16 mouse cellular contexts compared by ENCODE assay signal in the genomic region with DNA sequence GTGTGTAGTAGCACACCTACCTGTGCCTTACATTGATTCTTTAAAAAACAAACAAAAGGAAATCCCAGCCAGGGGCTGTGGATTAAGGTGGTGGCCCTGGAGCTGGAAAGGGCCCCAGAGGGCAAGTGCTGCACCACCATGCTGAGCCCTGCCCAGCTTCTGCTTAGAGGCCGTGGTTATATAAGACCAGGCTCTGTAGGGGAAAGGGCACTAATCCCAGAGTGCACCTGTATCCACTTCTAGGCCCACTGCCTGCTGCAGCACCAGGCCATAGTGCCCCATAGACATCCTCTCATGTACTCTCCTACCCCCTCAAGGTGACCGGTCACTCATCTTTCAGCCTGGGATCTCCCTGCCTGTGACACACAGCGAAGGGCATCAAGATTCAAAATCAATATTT. TPM values are rescaled to one million over a fixed set of nuclear protein-coding genes. Genes with fewer than 3 reads are reported as not detected.
A peak's percentile ranks its signal among the peaks of the same experiment; 100 is the strongest.
DNase-seq lines count a peak whose midpoint lies in the region; ATAC-seq and TF ChIP-seq lines count a peak whose summit lies in the region.
"Had no signal": no experiment of that assay in that cellular context is flagged by ENCODE, and none has a peak within 500 bp of the region (broad histone marks: within the 10 kb centered on the region; RNA-seq: fewer than 3 reads in every experiment).

No protein-coding gene starts in this region.

- peak overlapping the region; percentile 90 for H3K4me2 ChIP-seq in heart, embryonic 16.5 days (ENCODE audit: low read depth, low read length)
- H3K4me2 ChIP-seq in liver, embryonic 13.5 days, result 0 out of 2 replicates have a peak overlapping the region, but pooled peaks have one; percentile 90
- no peak overlapping the region for H3K4me2 ChIP-seq in lung, postnatal 0 days (replicated peaks; ENCODE audit: low read depth, low read length)
- H3K4me2 ChIP-seq: embryonic facial prominence, embryonic 13.5 days; limb, embryonic 12.5 days; neural tube, embryonic 12.5 days had no signal

- ATAC-seq in heart, embryonic 16.5 days (replicated peaks; ENCODE audit: extremely low read depth, insufficient read depth, low FRiP score), result no peak
- ATAC-seq in liver, embryonic 13.5 days (ENCODE audit: low read depth), result no peak
- ATAC-seq in megakaryocyte-erythroid progenitor cell, adult 5-6 weeks (replicated peaks; ENCODE audit: low FRiP score, low TSS enrichment, poor library complexity, severe bottlenecking), result no peak
- ATAC-seq in lung, postnatal 0 days, result no peak

- H3K4me1 ChIP-seq in heart, embryonic 16.5 days (ENCODE audit: control insufficient read depth, insufficient read depth, low read length), result peaks cover 20% of the 10 kb centered on the region
- H3K4me1 ChIP-seq in liver, embryonic 13.5 days (replicated peaks), result peaks cover 50% of the 10 kb centered on the region
- no peaks in the 10 kb centered on the region; the same call in 1 of the 2 replicates for H3K4me1 ChIP-seq in lung, postnatal 0 days (ENCODE audit: insufficient read depth, low read depth, low read length)

- WGBS in heart, embryonic 16.5 days, result 91% methylated on average over 3 of the region's 3 CpGs
- 86% methylated on average over 3 of the region's 3 CpGs for WGBS in liver, embryonic 13.5 days (ENCODE audit: insufficient replicate concordance)
- 84% methylated on average over 3 of the region's 3 CpGs for WGBS in lung, postnatal 0 days

- peak overlapping the region; percentile 99 for H3K27ac ChIP-seq in gastrocnemius, adult 2 months
- H3K27ac ChIP-seq in heart, embryonic 16.5 days (ENCODE audit: low read length), result no peak overlapping the region
- H3K27ac ChIP-seq in liver, embryonic 13.5 days, result no peak overlapping the region
- H3K27ac ChIP-seq in lung, postnatal 0 days (ENCODE audit: low read length), result no peak overlapping the region
- H3K27ac ChIP-seq: embryonic facial prominence, embryonic 13.5 days; hindbrain, embryonic 10.5 days; limb, embryonic 12.5 days; neural tube, embryonic 12.5 days had no signal

- intact Hi-C loops in gastrocnemius, adult 2 months (cut with DNase I), result loop anchor here (5.0 kb wide), 1 partner anchor 34 kb away; the partner anchor contains the start of gene Stub1

- no peak for DNase-seq in gastrocnemius, adult 2 months
- DNase-seq in gastrocnemius, postnatal 4 days (ENCODE audit: low spot score in 2 of 2), result no peak
- peak; percentile 65 to 78 for DNase-seq in kidney, adult 8-10 months
- no peak for DNase-seq in kidney, adult 18-20 months
- DNase-seq in liver, embryonic 13.5 days, result no peak
- DNase-seq in lung, postnatal 0 days (ENCODE audit: low spot score), result no peak
- DNase-seq: lung, postnatal 14 days; midbrain, embryonic 14.5 days; retina, postnatal 1 day had no signal

- H3K4me3 ChIP-seq in gastrocnemius, adult 2 months, result peak overlapping the region; percentile 85
- H3K4me3 ChIP-seq in heart, embryonic 16.5 days (ENCODE audit: low read length), result peak overlapping the region; percentile 94
- no peak overlapping the region for H3K4me3 ChIP-seq in liver, embryonic 13.5 days (replicated peaks)
- no peak overlapping the region for H3K4me3 ChIP-seq in lung, postnatal 0 days (ENCODE audit: low read depth, low read length)
- H3K4me3 ChIP-seq: embryonic facial prominence, embryonic 13.5 days; hindbrain, embryonic 10.5 days; limb, embryonic 12.5 days; neural tube, embryonic 12.5 days had no signal

- no peaks in the 10 kb centered on the region for H3K9me3 ChIP-seq in heart, embryonic 16.5 days (replicated peaks; ENCODE audit: control insufficient read depth, low read length)
- H3K9me3 ChIP-seq in liver, embryonic 13.5 days (replicated peaks), result no peaks in the 10 kb centered on the region
- H3K9me3 ChIP-seq in lung, postnatal 0 days (ENCODE audit: low read length), result no peaks in the 10 kb centered on the region
- H3K9me3 ChIP-seq: embryonic facial prominence, embryonic 13.5 days; G1E; hindbrain, embryonic 10.5 days; limb, embryonic 12.5 days; neural tube, embryonic 12.5 days had no signal

- TF ChIP-seq EP300 in lung, postnatal 0 days (IDR thresholded peaks at IDR 0.05), result no peak

- peak overlapping the region; percentile 36; the same call in 1 of the 2 replicates for H3K9ac ChIP-seq in heart, embryonic 16.5 days (ENCODE audit: low read length)
- peak overlapping the region; percentile 33; the same call in 1 of the 2 replicates for H3K9ac ChIP-seq in liver, embryonic 13.5 days
- no peak overlapping the region for H3K9ac ChIP-seq in lung, postnatal 0 days (replicated peaks; ENCODE audit: low read depth)
- H3K9ac ChIP-seq: embryonic facial prominence, embryonic 13.5 days; limb, embryonic 12.5 days; neural tube, embryonic 12.5 days had no signal

- TF ChIP-seq CTCF in gastrocnemius, adult 2 months (IDR thresholded peaks at IDR 0.05), result no peak
- no peak for TF ChIP-seq CTCF in lung, postnatal 0 days (IDR thresholded peaks at IDR 0.05)

- no peaks in the 10 kb centered on the region for H3K36me3 ChIP-seq in heart, embryonic 16.5 days (ENCODE audit: control insufficient read depth, insufficient read depth)
- peaks cover 25% of the 10 kb centered on the region for H3K36me3 ChIP-seq in liver, embryonic 13.5 days
- H3K36me3 ChIP-seq in lung, postnatal 0 days (ENCODE audit: insufficient read depth, low read length), result no peaks in the 10 kb centered on the region
- H3K36me3 ChIP-seq: embryonic facial prominence, embryonic 13.5 days; hindbrain, embryonic 10.5 days; limb, embryonic 12.5 days; neural tube, embryonic 12.5 days had no signal

- no peaks in the 10 kb centered on the region for H3K27me3 ChIP-seq in heart, embryonic 16.5 days (ENCODE audit: control insufficient read depth, insufficient read depth, low read length)
- no peaks in the 10 kb centered on the region for H3K27me3 ChIP-seq in liver, embryonic 13.5 days
- H3K27me3 ChIP-seq in lung, postnatal 0 days (replicated peaks; ENCODE audit: insufficient read depth, low read length), result no peaks in the 10 kb centered on the region
- H3K27me3 ChIP-seq: embryonic facial prominence, embryonic 13.5 days; limb, embryonic 12.5 days; neural tube, embryonic 12.5 days had no signal

RNA-seq across cellular contexts. Expression of gene Mcrip2, which starts 2.4 kb away (rescaled TPM):
- total RNA-seq in gastrocnemius, adult 2 months (2021), result 100 to 1,000 TPM in 1 of 2 experiments, 10 to 100 TPM in 1; 85.3 to 117 TPM
- 10 to 100 TPM; 46.1 to 48.6 TPM for total RNA-seq in gastrocnemius, postnatal 4 days (2021)
- 225 and 234 TPM in 2 replicates for polyA plus RNA-seq in heart, embryonic 16.5 days (2015; fragmentation: Nextera tagmentation; extraction: Ambion mirVana)
- polyA plus RNA-seq in liver, embryonic 13.5 days (2015; fragmentation: Nextera tagmentation; extraction: Ambion mirVana), result 62.1 and 66.2 TPM in 2 replicates
- 87.4 and 109 TPM in 2 replicates for total RNA-seq in megakaryocyte-erythroid progenitor cell, adult 5-6 weeks (2014; fragmentation: Nextera tagmentation)
- 35.6 and 40.8 TPM in 2 replicates for total RNA-seq in megakaryocyte-erythroid progenitor cell, adult 5-6 weeks (2017)
- 16.5 and 19.5 TPM in 2 replicates for polyA plus RNA-seq in lung, postnatal 0 days (2015; fragmentation: Nextera tagmentation; extraction: Ambion mirVana)

RNA-seq across cellular contexts. Expression of gene Wdr90, which starts 4.9 kb away (rescaled TPM):
- total RNA-seq in gastrocnemius, adult 2 months (2021), result 1 to 10 TPM in 1 of 2 experiments, under 1 TPM in 1; 0.66 to 1.0 TPM
- 10 to 100 TPM; 11.7 to 12.0 TPM for total RNA-seq in gastrocnemius, postnatal 4 days (2021)
- 13.1 and 15.0 TPM in 2 replicates for polyA plus RNA-seq in heart, embryonic 16.5 days (2015; fragmentation: Nextera tagmentation; extraction: Ambion mirVana)
- 10.2 and 12.5 TPM in 2 replicates for polyA plus RNA-seq in liver, embryonic 13.5 days (2015; fragmentation: Nextera tagmentation; extraction: Ambion mirVana)
- total RNA-seq in megakaryocyte-erythroid progenitor cell, adult 5-6 weeks (2014; fragmentation: Nextera tagmentation), result 43.3 and 47.4 TPM in 2 replicates
- 4.6 and 10.0 TPM in 2 replicates for total RNA-seq in megakaryocyte-erythroid progenitor cell, adult 5-6 weeks (2017)
- polyA plus RNA-seq in lung, postnatal 0 days (2015; fragmentation: Nextera tagmentation; extraction: Ambion mirVana), result 5.6 and 5.8 TPM in 2 replicates

RNA-seq across cellular contexts. Expression of gene Mettl26, which starts 8.7 kb away (rescaled TPM):
- 10 to 100 TPM; 27.7 to 33.7 TPM for total RNA-seq in gastrocnemius, adult 2 months (2021)
- total RNA-seq in gastrocnemius, postnatal 4 days (2021), result 10 to 100 TPM; 20.0 to 21.3 TPM
- 35.1 and 37.1 TPM in 2 replicates for polyA plus RNA-seq in heart, embryonic 16.5 days (2015; fragmentation: Nextera tagmentation; extraction: Ambion mirVana)
- 43.9 and 46.9 TPM in 2 replicates for polyA plus RNA-seq in liver, embryonic 13.5 days (2015; fragmentation: Nextera tagmentation; extraction: Ambion mirVana)
- total RNA-seq in megakaryocyte-erythroid progenitor cell, adult 5-6 weeks (2014; fragmentation: Nextera tagmentation), result 26.3 and 37.6 TPM in 2 replicates
- total RNA-seq in megakaryocyte-erythroid progenitor cell, adult 5-6 weeks (2017), result 9.3 and 19.8 TPM in 2 replicates
- polyA plus RNA-seq in lung, postnatal 0 days (2015; fragmentation: Nextera tagmentation; extraction: Ambion mirVana), result 48.7 and 50.7 TPM in 2 replicates

RNA-seq across cellular contexts. Expression of gene Wfikkn1, which starts 14.5 kb away (rescaled TPM):
- under 1 TPM; 0.26 to 0.75 TPM for total RNA-seq in gastrocnemius, adult 2 months (2021)
- total RNA-seq in gastrocnemius, postnatal 4 days (2021), result 1 to 10 TPM in 1 of 2 experiments, under 1 TPM in 1; 0.88 to 1.4 TPM
- 0.30 and 0.41 TPM in 2 replicates for polyA plus RNA-seq in heart, embryonic 16.5 days (2015; fragmentation: Nextera tagmentation; extraction: Ambion mirVana)
- polyA plus RNA-seq in liver, embryonic 13.5 days (2015; fragmentation: Nextera tagmentation; extraction: Ambion mirVana), result 0.65 and 1.00 TPM in 2 replicates
- total RNA-seq in megakaryocyte-erythroid progenitor cell, adult 5-6 weeks (2014; fragmentation: Nextera tagmentation), result 0.87 TPM in 1 of 2 replicates, not detected in the other
- 0.19 and 1.4 TPM in 2 replicates for total RNA-seq in megakaryocyte-erythroid progenitor cell, adult 5-6 weeks (2017)
- polyA plus RNA-seq in lung, postnatal 0 days (2015; fragmentation: Nextera tagmentation; extraction: Ambion mirVana), result 0.24 and 0.26 TPM in 2 replicates

RNA-seq across cellular contexts. Expression of gene Rhot2, which starts 21.5 kb away (rescaled TPM):
- 10 to 100 TPM; 58.1 to 89.3 TPM for total RNA-seq in gastrocnemius, adult 2 months (2021)
- 10 to 100 TPM; 34.9 to 41.5 TPM for total RNA-seq in gastrocnemius, postnatal 4 days (2021)
- polyA plus RNA-seq in heart, embryonic 16.5 days (2015; fragmentation: Nextera tagmentation; extraction: Ambion mirVana), result 31.6 and 32.7 TPM in 2 replicates
- polyA plus RNA-seq in liver, embryonic 13.5 days (2015; fragmentation: Nextera tagmentation; extraction: Ambion mirVana), result 12.8 and 13.5 TPM in 2 replicates
- total RNA-seq in megakaryocyte-erythroid progenitor cell, adult 5-6 weeks (2014; fragmentation: Nextera tagmentation), result 51.2 and 54.8 TPM in 2 replicates
- total RNA-seq in megakaryocyte-erythroid progenitor cell, adult 5-6 weeks (2017), result 21.3 and 27.4 TPM in 2 replicates
- polyA plus RNA-seq in lung, postnatal 0 days (2015; fragmentation: Nextera tagmentation; extraction: Ambion mirVana), result 9.9 and 10.3 TPM in 2 replicates

Comparison
In these comparisons a context has a peak if more than half of its experiments do, and no peak if none do; other contexts are left out.
1. DNase-seq: peak in kidney, adult 8-10 months (2 of 2); none in gastrocnemius, adult 2 months (single experiment), gastrocnemius, postnatal 4 days (0 of 2), kidney, adult 18-20 months (single experiment), liver, embryonic 13.5 days (single experiment) and lung, postnatal 0 days (single experiment).
2. H3K4me3 ChIP-seq: peak in gastrocnemius, adult 2 months (single experiment) and heart, embryonic 16.5 days (single experiment); none in liver, embryonic 13.5 days (single experiment) and lung, postnatal 0 days (single experiment).